Mouse (Mus musculus) 3134 (cell line): Measurements from ENCODE around the gene Calm5.
"Not testable (repeated sequence)": the region's sequence is repeated elsewhere in the genome, so short reads cannot be mapped to it uniquely, and the experiment has no call there.

Experiments used
- DNase-seq: peaks from one replicate; pipeline ENCODE4 v3.0.0-alpha.2; 2011; ENCODE audit warnings: low spot score; ENCODE audit not compliant: insufficient read length; ENCODE audit errors: extremely low read depth

Calm5 gene

GRCm38 (mm10) chr13:3853648-3854333 is at the start of gene Calm5:
Calm5 (plus strand) TSS chr13:3854173.
- not testable (repeated sequence) for DNase-seq

DNA sequence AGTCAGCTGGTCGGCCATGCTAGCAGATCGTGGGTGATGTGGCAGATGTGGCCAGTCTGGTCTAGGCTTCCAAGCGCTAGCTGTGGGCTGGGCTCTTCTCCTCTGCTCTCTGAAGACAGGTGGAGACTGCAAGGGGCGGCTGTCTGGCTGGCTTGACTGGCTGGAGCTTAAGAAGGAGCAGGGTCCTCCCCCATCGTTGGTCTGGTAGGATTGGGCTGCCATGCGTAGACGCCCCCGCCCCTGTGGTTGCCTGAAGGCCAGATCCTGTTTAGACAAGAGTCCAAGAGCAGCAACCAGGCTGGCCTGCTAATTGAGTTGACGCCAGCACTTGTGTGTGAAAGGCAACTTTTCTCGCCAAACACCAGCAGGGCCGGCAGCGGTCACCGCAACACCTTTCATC is 49.8 kb upstream of the Calm5 start, which contains the start of gene Calml3:
TSS of gene Calml3 (minus strand) at position 131 of the 400 bp plus-strand sequence.
- no peak for DNase-seq

DNA sequence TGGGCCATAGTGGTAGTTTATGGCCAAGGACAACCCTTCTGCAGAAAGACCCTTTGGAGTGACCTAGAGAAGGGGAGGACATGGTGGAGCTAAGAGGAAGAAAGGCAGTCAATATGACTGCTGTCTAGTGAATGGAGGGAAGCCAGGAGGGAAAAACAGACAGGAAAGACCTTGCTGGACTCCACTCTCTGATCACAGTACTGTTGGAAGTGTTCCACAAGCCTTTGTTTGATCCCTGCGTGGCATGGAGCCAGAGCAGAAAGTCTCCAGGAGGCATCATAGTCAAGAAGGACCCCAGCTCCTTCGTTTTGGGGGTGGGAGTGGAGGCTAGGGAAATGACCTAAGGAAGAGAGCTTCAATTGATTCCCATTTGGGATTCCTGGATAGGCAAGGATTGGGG is 48.8 kb upstream of the Calm5 start:
- no peak for DNase-seq

- no peak for DNase-seq
These were observed 48.3 kb upstream of the Calm5 start for GRCm38 (mm10) chr13:3805638-3806037.

DNA sequence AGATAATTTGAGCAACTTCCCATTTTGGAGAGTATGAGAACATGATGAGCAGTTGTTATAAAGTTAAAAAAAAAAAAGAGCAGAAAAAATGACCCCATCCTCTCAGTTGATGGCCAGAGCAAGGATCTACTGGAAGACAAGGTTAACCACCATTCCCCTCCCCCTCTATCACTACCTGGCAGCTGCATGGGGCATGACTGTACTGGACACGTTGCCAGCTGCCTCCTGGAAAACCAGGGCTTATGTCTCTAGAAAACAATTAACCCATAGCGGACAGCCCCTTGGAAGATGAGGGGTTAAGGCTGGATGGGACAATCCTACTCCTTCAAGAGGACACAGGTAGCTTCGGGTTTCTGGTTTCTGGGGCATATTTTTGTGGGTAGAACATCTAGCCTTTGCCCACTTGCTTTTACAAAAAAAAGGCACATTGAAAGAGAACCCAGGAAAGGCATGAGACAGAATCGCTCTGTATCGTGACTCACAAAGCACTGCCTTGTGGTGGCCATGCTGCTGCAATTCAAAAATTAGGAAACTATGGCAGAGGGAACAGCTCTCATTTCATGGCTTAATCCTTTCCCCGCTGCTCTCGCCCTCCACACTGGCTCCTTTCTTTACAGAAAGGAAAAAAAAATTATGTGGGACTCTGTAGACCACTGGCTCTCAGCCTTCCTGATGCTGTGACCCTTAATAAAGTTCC is 46.7 kb upstream of the Calm5 start:
- DNase-seq = no peak

DNA sequence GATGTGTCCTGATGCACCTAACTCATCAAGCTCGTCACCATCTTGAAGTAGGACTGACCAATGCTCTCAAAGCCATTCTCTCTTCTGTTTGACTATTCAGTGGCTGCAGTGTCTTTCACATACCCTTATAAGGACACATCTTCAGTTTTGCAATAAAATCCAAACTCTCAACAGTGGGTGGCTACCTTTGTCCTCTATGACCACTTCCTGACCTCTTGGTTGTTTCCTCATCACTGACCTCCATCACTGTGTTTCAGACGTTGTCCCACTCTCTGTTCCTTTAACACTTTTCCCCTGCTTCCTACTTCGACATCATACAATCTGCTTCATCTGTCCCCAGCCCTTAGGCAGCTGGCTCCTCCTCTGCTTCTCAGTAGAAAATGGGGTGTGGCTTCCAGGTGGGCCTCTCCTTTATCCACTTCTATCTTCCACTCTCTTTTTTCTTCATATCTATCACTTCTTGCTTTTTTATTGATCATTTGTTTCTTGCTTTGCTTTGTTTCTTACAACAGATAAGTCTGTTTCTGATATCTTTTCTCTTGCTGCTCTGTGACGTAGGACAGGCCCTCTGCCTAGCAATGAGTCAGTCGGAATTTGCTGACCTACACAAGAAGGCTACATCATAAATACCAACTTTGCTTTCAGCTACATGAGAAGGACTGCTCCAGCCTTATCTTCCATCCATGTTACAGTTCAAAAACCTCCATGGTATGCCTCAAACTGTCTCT is 35.8 kb upstream of the Calm5 start:
- no peak for DNase-seq

GRCm38 (mm10) chr13:3818740-3819076 is 35.3 kb upstream of the Calm5 start:
- DNase-seq = no peak

DNA sequence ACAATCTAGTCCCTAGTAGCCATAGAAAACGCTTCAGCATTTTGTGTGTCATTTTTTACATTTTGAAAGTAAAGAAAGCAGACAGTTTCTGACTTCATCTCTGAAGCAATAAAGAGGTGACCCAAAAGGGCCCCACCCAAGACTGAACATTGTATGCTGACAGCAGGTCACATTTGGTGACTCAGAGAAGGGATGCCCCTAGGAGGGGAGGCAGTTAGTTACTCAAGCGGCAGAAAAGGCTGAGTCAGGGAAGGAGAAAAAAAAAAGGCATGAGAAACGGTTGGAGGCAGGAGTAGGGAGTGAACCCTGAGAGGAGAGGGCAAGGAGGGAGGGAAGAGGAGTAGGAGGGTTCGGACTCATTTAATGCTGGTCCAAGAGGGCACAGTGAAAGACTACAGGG is 31.9 kb upstream of the Calm5 start:
- no peak for DNase-seq

GRCm38 (mm10) chr13:3825726-3826125 is 28.2 kb upstream of the Calm5 start:
- no peak for DNase-seq

DNA sequence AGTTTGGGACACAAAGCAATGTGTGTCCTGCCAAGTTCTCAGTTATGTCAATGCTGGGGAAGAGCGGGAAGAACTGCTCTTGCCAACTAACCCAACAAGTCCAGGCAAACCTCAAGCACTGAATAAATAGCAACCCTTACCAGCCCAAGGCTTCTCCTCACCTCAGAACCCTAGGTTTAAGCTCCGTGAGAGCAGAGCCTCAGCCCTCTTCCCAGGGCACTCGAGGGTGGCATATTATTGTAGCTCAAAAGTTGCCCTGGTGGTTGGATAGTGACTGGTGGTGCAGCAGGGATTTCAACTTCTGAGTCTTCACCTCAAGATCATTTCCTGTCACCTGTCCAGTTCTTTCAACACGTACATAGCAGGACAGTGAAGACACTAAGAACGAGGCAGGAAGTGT is 22.4 kb upstream of the Calm5 start:
- DNase-seq = no peak

GRCm38 (mm10) chr13:3831994-3832393 is 22.0 kb upstream of the Calm5 start:
- DNase-seq = no peak

DNA sequence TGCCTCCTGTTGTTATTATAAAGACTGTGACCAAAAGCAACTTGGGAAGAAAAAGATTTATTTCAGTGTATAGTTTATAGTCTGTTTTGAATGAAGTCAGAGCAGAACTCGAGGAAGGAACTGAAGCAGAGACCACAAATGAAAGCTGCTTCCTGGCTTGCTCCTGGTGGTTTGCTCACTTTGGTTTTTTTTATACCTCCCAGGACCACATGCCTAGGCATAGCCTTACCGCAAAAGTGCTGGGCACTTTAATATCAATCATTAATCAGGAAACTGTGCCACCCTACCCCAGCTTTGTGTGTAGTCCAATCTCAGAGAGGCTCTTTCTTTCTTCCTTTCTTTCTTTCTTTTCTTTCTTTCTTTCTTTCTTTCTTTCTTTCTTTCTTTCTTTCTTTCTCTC is 21.5 kb upstream of the Calm5 start:
- DNase-seq = no peak

- not testable (repeated sequence) for DNase-seq
These were observed 20.3 kb upstream of the Calm5 start for GRCm38 (mm10) chr13:3833644-3834043.

GRCm38 (mm10) chr13:3837312-3837807 is 16.6 kb upstream of the Calm5 start, which contains the start of gene Calm4:
Calm4 (plus strand) TSS chr13:3837757.
- not testable (repeated sequence) for DNase-seq

- not testable (repeated sequence) for DNase-seq
These were observed 13.3 kb upstream of the Calm5 start for GRCm38 (mm10) chr13:3840662-3841061.

GRCm38 (mm10) chr13:3850330-3850729 is 3.6 kb upstream of the Calm5 start:
- no peak for DNase-seq

DNA sequence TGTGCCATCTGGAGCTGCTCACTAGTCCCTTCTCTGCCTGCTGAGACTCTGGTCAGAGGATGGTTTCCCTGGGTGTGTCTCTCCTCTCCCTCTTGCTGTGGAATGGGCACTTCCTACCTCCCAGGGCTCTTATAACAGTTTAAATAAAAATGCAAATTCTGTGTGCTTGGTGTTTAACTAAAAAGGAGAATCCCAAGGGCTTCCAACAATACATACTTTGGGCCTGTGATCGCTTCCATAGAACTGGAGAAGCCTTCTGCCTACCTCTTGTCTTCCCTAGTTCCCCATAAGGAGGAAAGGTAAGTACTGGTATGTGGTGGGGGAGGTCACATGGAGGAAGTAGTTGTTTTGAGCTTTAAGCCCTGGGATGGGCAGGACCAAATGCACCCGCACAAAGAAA is 883 bp downstream of the Calm5 start:
- no peak for DNase-seq

DNA sequence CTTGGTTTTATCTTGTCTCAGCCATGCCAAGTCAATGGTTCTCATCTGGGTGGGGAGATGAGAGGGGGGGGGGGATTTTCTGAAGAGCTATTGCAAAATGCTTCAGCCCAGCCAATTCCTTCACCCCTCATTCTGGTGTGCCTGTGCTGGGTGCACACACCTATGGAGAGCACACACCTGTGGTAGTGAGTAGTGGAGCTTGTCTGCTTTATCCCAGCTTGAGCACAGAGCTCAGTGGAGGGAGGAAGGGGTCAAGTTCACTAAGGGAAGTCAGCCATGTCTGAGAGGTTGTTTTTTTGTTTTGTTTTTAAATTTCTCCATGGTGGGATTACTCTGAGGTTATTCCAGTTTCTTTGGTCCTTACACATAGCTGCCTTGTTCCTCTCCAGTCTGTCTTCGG is 2.3 kb downstream of the Calm5 start:
- DNase-seq = no peak

DNA sequence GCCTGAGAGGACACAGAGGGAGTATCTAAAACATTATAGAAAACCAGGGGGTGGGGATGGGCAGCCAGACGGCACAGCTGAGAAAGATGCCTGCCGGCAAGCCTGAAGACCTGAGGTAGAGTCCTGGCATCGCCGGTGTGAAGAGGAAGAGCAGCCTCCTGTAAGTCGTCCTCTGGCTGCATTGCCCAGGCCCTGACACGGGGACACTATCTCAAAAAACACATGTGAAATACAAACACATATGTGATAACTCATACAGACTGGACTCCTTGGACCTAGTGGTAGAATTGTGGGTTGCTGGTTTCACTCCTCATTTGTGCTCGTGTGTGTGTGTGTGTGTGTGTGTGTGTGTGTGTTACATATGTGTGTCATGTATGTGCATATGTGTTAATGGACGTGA is 7.3 kb downstream of the Calm5 start:
- DNase-seq = no peak

DNA sequence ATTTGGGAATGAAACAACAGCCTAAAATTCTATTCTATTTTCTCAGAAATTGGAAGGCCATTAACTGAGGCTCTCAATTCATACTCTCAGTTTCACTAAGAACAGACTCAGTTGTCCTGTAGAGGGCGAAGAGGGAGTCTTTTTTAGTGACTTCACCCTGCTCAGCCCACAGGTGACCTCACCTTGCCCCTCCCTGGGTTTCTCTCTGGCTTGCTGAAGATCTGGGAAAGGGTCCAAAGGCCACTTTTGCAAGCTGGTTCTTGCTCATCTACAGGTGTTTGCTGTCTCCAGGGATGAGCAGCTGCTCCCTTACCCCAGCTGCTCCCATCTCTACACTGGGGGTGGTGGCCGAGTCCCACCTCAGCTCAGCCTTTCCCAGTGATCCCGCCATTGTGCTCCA is 8.4 kb downstream of the Calm5 start:
- DNase-seq = no peak

DNA sequence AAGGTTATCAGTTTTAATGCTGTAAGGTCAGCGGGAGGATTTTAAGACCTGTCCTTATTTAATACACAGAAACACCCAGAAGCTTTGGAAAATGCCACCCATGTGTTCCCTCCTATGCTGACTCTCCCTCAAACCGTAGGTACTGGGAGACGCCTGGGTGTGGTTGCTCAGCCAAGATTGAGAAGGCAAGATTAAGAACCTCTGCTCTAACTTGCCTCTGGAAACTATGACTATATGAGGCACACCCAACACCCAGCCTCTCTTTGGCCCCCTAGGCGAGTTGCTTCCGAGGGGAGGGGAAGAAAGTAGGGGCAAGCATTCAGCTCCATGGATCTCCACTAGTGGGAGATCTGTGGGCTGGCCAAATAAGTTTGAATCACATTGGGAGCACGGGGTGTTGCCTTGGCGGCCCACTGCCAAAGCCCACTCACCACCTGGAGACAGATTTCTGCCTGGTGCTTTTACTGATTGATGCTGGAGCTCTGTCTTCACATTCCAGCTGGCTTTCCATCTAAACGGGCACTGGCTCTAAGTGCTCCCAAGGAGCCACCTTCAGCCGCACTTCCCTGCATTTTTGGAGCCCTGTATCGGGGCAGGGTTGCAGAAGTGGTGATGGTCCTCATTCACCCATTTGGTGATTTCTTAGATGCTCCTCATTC is 9.1 kb downstream of the Calm5 start:
- no peak for DNase-seq
